Mouse (Mus musculus): ENCODE measurements around the gene Spink8. TPM values are rescaled to one million over a fixed set of nuclear protein-coding genes. Genes with fewer than 3 reads are reported as not detected.

Spink8 gene
- polyA plus RNA-seq, 1 experiment from 2014 or later: 0.20 TPM

DNA sequence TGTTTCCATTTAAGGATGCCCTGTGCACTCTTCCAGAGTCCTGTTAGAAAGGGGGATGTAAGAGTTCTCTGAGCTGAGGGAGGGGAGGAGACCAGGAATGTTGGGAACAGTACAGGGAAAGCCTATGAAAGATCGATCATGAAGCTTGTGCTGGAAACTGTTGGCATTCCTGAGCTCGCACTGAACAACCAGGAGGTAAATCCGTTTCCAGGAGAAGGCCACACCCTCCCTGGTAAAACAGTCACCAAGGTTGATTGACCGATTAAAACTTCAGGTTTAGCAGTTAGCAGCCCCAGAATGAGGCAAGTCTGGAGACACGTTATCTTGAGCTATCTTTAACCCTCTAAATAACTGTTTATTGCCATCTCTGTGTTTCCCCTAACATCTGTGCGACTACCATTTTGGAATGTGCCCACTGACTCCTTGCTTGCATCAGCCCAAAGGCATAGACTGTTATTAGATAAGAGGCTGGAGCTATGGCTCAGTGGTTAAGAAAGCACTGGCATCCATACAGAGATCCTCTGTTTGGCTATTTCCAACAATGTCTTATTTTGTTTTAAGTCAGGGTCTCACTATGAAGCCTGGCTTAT, 59.0 kb downstream of the Spink8 start:
- Histone ChIP-seq H3K9ac (replicated peaks) (no peak overlapping the region), H3K9me3 (replicated peaks) (no peaks in the 10 kb centered on the region)
- no peak for ATAC-seq (ENCODE audit: low FRiP score)

GRCm38 (mm10) chr9:109874797-109875691, 63.0 kb downstream of the Spink8 start, which contains the start of gene Cdc25a:
Gene Cdc25a, plus strand, starts transcription at chr9:109875579.
- peak within 1 kb of the TSS; percentile 75 for H3K9ac ChIP-seq (replicated peaks)
- peak within 1 kb of the TSS; percentile 87 for H3K4me3 ChIP-seq (replicated peaks)
- H3K4me2 ChIP-seq: peak within 1 kb of the TSS; percentile 92
- peak within 1 kb of the TSS; percentile 81 for H3K27ac ChIP-seq (replicated peaks)
- no peaks in the 10 kb centered on the region for H3K27me3 ChIP-seq (replicated peaks)
- WGBS: 6% methylated on average over 33 of the region's 33 CpGs
- peaks cover 21% of the 10 kb centered on the region for H3K4me1 ChIP-seq
- peaks cover 11% of the 10 kb centered on the region for H3K36me3 ChIP-seq
- peak; percentile 93 for ATAC-seq (ENCODE audit: low FRiP score)
- no peaks in the 10 kb centered on the region for H3K9me3 ChIP-seq (replicated peaks)

More for the DNA sequence above, 59.0 kb downstream of the Spink8 start:
- WGBS: 52% methylated on average over 6 of the region's 6 CpGs
- H3K4me3 ChIP-seq (replicated peaks): no peak overlapping the region
- H3K4me2 ChIP-seq: no peak overlapping the region
- no peaks in the 10 kb centered on the region for H3K27me3 ChIP-seq (replicated peaks)
- H3K36me3 ChIP-seq: no peaks in the 10 kb centered on the region
- peaks cover 4% of the 10 kb centered on the region for H3K4me1 ChIP-seq
- H3K27ac ChIP-seq (replicated peaks): no peak overlapping the region

GRCm38 (mm10) chr9:109875695-109876601, 63.9 kb downstream of the Spink8 start:
- Histone ChIP-seq H3K36me3 (peaks cover 20% of the 10 kb centered on the region), H3K4me2 (peak overlapping the region; percentile 92), H3K4me1 (peaks cover 21% of the 10 kb centered on the region), H3K4me3 (replicated peaks) (peak overlapping the region; percentile 87), H3K9me3 (replicated peaks) (no peaks in the 10 kb centered on the region), H3K27ac (replicated peaks) (peak overlapping the region; percentile 81), H3K9ac (replicated peaks) (peak overlapping the region; percentile 75), H3K27me3 (replicated peaks) (no peaks in the 10 kb centered on the region)
- WGBS: under 1% methylated on average over 76 of the region's 76 CpGs
- peak; percentile 74 for ATAC-seq (ENCODE audit: low FRiP score)

Other genes with a start within 250 kb of the Spink8 start
- not detected in 2 replicates for gene Fbxw15, start 244.0 kb upstream of the Spink8 start, polyA plus RNA-seq (2015; fragmentation: Nextera tagmentation; extraction: Ambion mirVana)
- gene Fbxw24, start 186.2 kb upstream of the Spink8 start, polyA plus RNA-seq (2015; fragmentation: Nextera tagmentation; extraction: Ambion mirVana): not detected in 2 replicates
- not detected in 2 replicates for gene Fbxw25, start 147.6 kb upstream of the Spink8 start, polyA plus RNA-seq (2015; fragmentation: Nextera tagmentation; extraction: Ambion mirVana)
- gene Fbxw18, start 109.6 kb upstream of the Spink8 start, polyA plus RNA-seq (2015; fragmentation: Nextera tagmentation; extraction: Ambion mirVana): not detected in 2 replicates
- gene Fbxw26, start 66.2 kb upstream of the Spink8 start, polyA plus RNA-seq (2015; fragmentation: Nextera tagmentation; extraction: Ambion mirVana): not detected in 2 replicates
- gene Fbxw27, start 21.6 kb upstream of the Spink8 start, polyA plus RNA-seq (2015; fragmentation: Nextera tagmentation; extraction: Ambion mirVana): not detected in 2 replicates
- 68.3 and 73.2 TPM in 2 replicates for gene Nme6, start 20.5 kb downstream of the Spink8 start, polyA plus RNA-seq (2015; fragmentation: Nextera tagmentation; extraction: Ambion mirVana)
- 1.3 TPM in 2 replicates for gene Camp, start 37.3 kb downstream of the Spink8 start, polyA plus RNA-seq (2015; fragmentation: Nextera tagmentation; extraction: Ambion mirVana)
- 10.4 and 15.2 TPM in 2 replicates for gene Cdc25a, start 63.3 kb downstream of the Spink8 start, polyA plus RNA-seq (2015; fragmentation: Nextera tagmentation; extraction: Ambion mirVana)
- gene Map4, start 119.2 kb downstream of the Spink8 start, polyA plus RNA-seq (2015; fragmentation: Nextera tagmentation; extraction: Ambion mirVana): 169 and 180 TPM in 2 replicates

Data from neural tube, embryonic 15.5 days (tissue).